Mouse (Mus musculus): ENCODE measurements around the gene Acbd6.

DNA sequence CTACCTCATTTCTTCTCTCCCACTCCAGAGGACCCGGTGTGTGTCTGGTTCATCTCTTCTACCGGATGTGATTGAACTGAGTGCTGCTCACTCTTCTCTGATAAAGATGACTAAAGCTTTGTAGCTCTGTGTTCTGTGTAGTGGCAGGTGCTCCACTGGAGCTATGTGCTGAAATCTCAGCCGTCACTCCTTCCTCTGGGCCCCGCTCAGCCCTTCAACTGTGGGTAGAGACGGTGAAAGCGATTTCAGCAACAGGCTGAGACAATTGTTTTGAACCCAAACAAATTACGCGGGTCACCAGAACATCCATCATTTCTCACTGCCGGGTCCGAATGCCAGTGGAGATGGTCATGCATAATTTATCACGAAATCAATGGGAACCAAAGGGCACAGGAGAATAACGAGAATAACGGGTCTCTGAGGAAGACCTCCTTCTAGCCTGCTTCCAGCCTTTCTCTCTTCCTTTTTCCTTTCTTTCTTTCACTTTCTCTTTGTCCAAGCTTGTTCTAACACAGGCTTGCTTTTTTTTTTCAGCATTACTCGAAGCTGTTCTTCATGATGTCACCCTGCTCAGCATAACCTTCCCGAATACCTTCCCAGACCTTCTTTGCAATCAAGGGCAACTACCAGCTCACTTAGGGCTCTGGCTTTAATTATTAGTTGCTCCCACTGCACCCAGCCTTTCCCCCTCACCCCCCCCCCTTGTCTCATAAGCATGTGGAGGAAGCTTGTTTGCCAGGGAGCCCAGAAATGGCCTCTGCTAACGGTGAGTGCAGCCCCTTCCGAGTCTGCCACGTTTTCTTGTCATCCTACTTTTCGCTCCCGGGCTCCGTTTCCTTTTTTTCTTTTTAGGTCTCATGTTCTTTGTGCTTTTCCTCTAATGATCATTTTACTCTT lies 27.1 kb upstream of the Acbd6 start:
- no peak for TF ChIP-seq CTCF (IDR thresholded peaks at IDR 0.05; ENCODE audit: control insufficient read depth, insufficient read depth, low read length)
- TF ChIP-seq POLR2A (IDR thresholded peaks at IDR 0.05; ENCODE audit: borderline replicate concordance, control insufficient read depth, low read depth, low read length): no peak
